Comparison of ENCODE assay signal across 9 mouse cellular contexts in the genomic region with DNA sequence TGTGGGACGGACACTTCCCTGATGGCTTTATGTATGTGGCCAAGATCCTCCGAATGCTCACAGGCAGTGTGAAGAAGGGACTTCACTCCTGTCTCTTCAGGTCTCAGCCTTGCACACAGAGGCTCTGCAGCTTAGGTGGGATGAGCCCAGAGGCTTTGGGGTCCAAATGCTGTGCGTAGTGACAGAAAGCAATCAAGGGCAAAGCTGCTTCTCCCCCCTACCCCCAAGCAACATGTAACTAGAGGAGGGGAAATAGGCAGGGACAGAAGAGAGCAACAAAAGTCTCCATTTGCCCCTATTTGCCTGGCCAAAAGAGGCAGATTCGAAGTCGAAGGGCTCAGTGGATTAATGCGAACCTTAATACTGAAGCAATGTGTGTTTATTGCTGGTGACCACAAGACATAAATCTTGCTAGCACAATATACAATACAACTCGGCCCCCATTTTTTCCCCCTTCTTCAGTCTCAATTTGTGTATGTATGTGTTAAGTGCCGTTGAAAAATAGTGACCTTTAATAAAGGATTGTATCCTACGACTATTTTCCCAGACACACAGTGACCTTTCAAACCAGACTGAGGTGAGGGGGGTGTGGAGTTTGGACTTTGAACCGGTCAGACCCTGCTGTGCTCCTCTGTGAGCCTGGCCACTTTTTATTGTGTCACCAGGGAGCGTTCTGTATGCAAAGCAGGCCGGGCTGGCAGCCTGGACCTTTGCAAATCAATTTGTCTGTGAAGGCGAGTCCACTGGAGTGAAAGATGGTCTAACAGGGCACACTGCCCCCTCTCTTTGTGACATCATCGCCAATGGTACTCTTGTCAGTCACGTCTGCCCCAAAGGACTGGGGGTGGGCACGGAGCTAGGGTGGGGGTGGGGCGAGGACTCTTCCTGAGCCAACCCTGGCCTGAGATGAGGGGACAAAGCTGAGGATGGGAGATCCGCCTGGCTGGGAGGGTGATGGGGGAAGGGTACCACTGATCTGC.
DNase-seq lines count a peak whose midpoint lies in the region; ATAC-seq lines count a peak whose summit lies in the region.
"Had no signal": no experiment of that assay in that cellular context is flagged by ENCODE, and none has a peak within 500 bp of the region (broad histone marks: within the 10 kb centered on the region; RNA-seq: fewer than 3 reads in every experiment).

No protein-coding gene starts in this region.

- H3K36me3 ChIP-seq in embryonic facial prominence, embryonic 14.5 days (ENCODE audit: control insufficient read depth, insufficient read depth, low read length), result no peaks in the 10 kb centered on the region
- no peaks in the 10 kb centered on the region for H3K36me3 ChIP-seq in hindbrain, embryonic 14.5 days (replicated peaks; ENCODE audit: control insufficient read depth, insufficient read depth)
- no peaks in the 10 kb centered on the region for H3K36me3 ChIP-seq in limb, embryonic 11.5 days (ENCODE audit: control insufficient read depth, insufficient read depth, low read length)
- no peaks in the 10 kb centered on the region for H3K36me3 ChIP-seq in neural tube, embryonic 11.5 days (ENCODE audit: control insufficient read depth, insufficient read depth, low read length)

- H3K4me1 ChIP-seq in embryonic facial prominence, embryonic 14.5 days (ENCODE audit: control insufficient read depth, insufficient read depth, low read length), result no peaks in the 10 kb centered on the region; the same call in 1 of the 2 replicates
- peaks cover 29% of the 10 kb centered on the region for H3K4me1 ChIP-seq in hindbrain, embryonic 14.5 days (replicated peaks; ENCODE audit: control insufficient read depth, insufficient read depth, low read length)
- H3K4me1 ChIP-seq in limb, embryonic 11.5 days (ENCODE audit: control insufficient read depth, insufficient read depth, low read length), result peaks cover 16% of the 10 kb centered on the region
- H3K4me1 ChIP-seq in neural tube, embryonic 11.5 days (ENCODE audit: control insufficient read depth, insufficient read depth, low read length), result peaks cover 29% of the 10 kb centered on the region

- intact Hi-C loops in left cerebral cortex, postnatal 25 days (cut with DNase I), result no loop called here

- H3K4me3 ChIP-seq in embryonic facial prominence, embryonic 14.5 days (ENCODE audit: low read depth, low read length), result no peak overlapping the region
- H3K4me3 ChIP-seq in hindbrain, embryonic 14.5 days (replicated peaks; ENCODE audit: low read length), result no peak overlapping the region
- H3K4me3 ChIP-seq in limb, embryonic 11.5 days (ENCODE audit: low read depth, low read length), result no peak overlapping the region
- no peak overlapping the region for H3K4me3 ChIP-seq in neural tube, embryonic 11.5 days (ENCODE audit: low read depth, low read length)

- no peaks in the 10 kb centered on the region for H3K27me3 ChIP-seq in embryonic facial prominence, embryonic 14.5 days (replicated peaks; ENCODE audit: control insufficient read depth, insufficient read depth, low read length)
- H3K27me3 ChIP-seq in hindbrain, embryonic 14.5 days (ENCODE audit: control insufficient read depth, insufficient read depth, low read length), result no peaks in the 10 kb centered on the region
- H3K27me3 ChIP-seq in limb, embryonic 11.5 days (ENCODE audit: control insufficient read depth, insufficient read depth, low read length), result peaks cover 3% of the 10 kb centered on the region; the same call in 1 of the 2 replicates
- H3K27me3 ChIP-seq in neural tube, embryonic 11.5 days (ENCODE audit: control insufficient read depth, insufficient read depth, low read length), result no peaks in the 10 kb centered on the region

- no peak for DNase-seq in embryonic facial prominence, embryonic 14.5 days (ENCODE audit: low spot score)
- no peak for DNase-seq in hindbrain, embryonic 14.5 days (ENCODE audit: low spot score)
- DNase-seq in limb, embryonic 11.5 days (ENCODE audit: low spot score), result no peak
- peak; percentile 84 for DNase-seq in neural tube, embryonic 11.5 days (ENCODE audit: low spot score)
- DNase-seq in urinary bladder, postnatal 4 days (ENCODE audit: low spot score in 2 of 2), result no peak
- DNase-seq in adrenal gland, adult 2 months, result no peak
- DNase-seq in urinary bladder, postnatal 10 days (ENCODE audit: low spot score), result no peak
- DNase-seq in left cerebral cortex, postnatal 25 days (ENCODE audit: low spot score in 2 of 2), result no peak
- DNase-seq: thymus, postnatal 14 days had no signal

- no peak overlapping the region for H3K27ac ChIP-seq in embryonic facial prominence, embryonic 14.5 days (replicated peaks; ENCODE audit: low read depth, low read length)
- no peak overlapping the region for H3K27ac ChIP-seq in hindbrain, embryonic 14.5 days
- H3K27ac ChIP-seq in limb, embryonic 11.5 days (replicated peaks; ENCODE audit: low read depth, low read length), result no peak overlapping the region
- H3K27ac ChIP-seq in neural tube, embryonic 11.5 days (ENCODE audit: low read depth, low read length), result peak overlapping the region; percentile 80

- H3K4me2 ChIP-seq in embryonic facial prominence, embryonic 14.5 days (ENCODE audit: low read depth, low read length), result no peak overlapping the region
- H3K4me2 ChIP-seq in hindbrain, embryonic 14.5 days (replicated peaks), result peak overlapping the region; percentile 19; the same call in 1 of the 2 replicates
- H3K4me2 ChIP-seq in limb, embryonic 11.5 days (ENCODE audit: low read depth, severe bottlenecking), result peak overlapping the region; percentile 30
- H3K4me2 ChIP-seq in neural tube, embryonic 11.5 days (ENCODE audit: low read depth), result peak overlapping the region; percentile 11

- no peak overlapping the region for H3K9ac ChIP-seq in embryonic facial prominence, embryonic 14.5 days (ENCODE audit: low read depth, low read length)
- no peak overlapping the region for H3K9ac ChIP-seq in hindbrain, embryonic 14.5 days
- H3K9ac ChIP-seq in limb, embryonic 11.5 days (ENCODE audit: low read length), result no peak overlapping the region; the same call in 1 of the 2 replicates
- no peak overlapping the region; the same call in 1 of the 2 replicates for H3K9ac ChIP-seq in neural tube, embryonic 11.5 days (ENCODE audit: low read length)

- H3K9me3 ChIP-seq in embryonic facial prominence, embryonic 14.5 days (ENCODE audit: control insufficient read depth, low read length), result no peaks in the 10 kb centered on the region
- no peaks in the 10 kb centered on the region for H3K9me3 ChIP-seq in hindbrain, embryonic 14.5 days (ENCODE audit: control insufficient read depth, low read length)
- H3K9me3 ChIP-seq in limb, embryonic 11.5 days (ENCODE audit: control insufficient read depth, low read length), result no peaks in the 10 kb centered on the region
- no peaks in the 10 kb centered on the region for H3K9me3 ChIP-seq in neural tube, embryonic 11.5 days (ENCODE audit: control insufficient read depth, low read length)

- ATAC-seq in embryonic facial prominence, embryonic 14.5 days (ENCODE audit: low read depth), result peak; percentile 30; the same call in 1 of the 2 replicates
- ATAC-seq in hindbrain, embryonic 14.5 days (ENCODE audit: low FRiP score), result peak; percentile 83
- no peak for ATAC-seq in limb, embryonic 11.5 days (ENCODE audit: insufficient number of reproducible peaks, low FRiP score, low TSS enrichment, low read depth)
- peak; percentile 94 for ATAC-seq in neural tube, embryonic 11.5 days (ENCODE audit: insufficient read depth, low FRiP score, low TSS enrichment)

- 32% methylated on average over 18 of the region's 18 CpGs for WGBS in embryonic facial prominence, embryonic 14.5 days
- 6% methylated on average over 18 of the region's 18 CpGs for WGBS in hindbrain, embryonic 14.5 days
- 10% methylated on average over 18 of the region's 18 CpGs for WGBS in limb, embryonic 11.5 days
- WGBS in neural tube, embryonic 11.5 days, result 6% methylated on average over 18 of the region's 18 CpGs
